Mouse (Mus musculus): ENCODE measurements around the gene Mms19. TPM values are rescaled to one million over a fixed set of nuclear protein-coding genes. Genes with fewer than 3 reads are reported as not detected.
A peak's percentile ranks its signal among the peaks of the same experiment; 100 is the strongest.

Mms19 gene
- polyA plus RNA-seq, 1 experiment from 2014 or later, result 18.3 TPM

DNA sequence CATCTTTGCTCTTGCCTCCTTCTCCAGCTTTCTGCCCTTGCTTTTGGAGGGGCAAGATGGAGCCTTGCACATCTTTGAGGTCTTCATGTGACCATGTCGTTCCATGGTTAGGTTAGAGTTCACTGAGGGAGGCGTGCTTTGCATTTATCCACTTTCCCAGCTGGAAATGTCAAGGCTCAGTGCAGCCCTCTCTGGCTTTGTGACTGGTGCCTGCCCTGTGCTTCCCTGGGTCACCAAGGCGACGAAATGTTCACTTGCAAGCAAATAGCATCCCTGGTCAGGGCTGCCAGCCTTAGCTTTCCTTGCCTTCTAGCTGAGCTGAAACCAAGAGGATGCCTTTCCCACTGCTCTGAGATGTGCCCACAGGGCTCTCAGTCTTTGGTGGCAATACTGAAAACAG lies 29.5 kb upstream of the Mms19 start:
- no peak overlapping the region for H3K9ac ChIP-seq

DNA sequence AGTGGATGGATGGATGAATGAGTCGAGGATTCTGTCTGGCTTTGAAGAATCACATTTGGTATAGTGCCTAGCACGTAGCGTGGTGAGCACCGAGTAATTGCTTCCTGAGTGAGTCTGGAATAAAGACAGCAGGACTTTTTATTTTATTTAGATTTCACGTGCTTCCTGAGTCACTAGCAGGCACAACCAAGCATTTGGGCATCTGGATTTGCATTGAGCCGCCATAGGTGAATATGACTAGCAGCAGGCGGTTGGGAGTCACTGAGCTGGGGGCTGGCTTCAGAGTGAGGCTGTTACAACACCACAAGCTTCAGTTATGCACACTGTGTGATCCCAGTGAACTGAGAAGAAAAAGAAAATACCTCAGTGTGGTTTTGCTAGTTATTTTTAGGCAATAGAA lies 28.1 kb upstream of the Mms19 start:
- no peak for ATAC-seq
- no peak overlapping the region for H3K4me2 ChIP-seq
- H3K36me3 ChIP-seq, result 0 out of 2 replicates have a peak, but pooled peaks cover 5% of the 10 kb centered on the region
- H3K9ac ChIP-seq, result no peak overlapping the region
- WGBS (ENCODE audit: insufficient replicate concordance), result 68% methylated on average over 7 of the region's 7 CpGs
- no peak overlapping the region for H3K4me3 ChIP-seq
- H3K27ac ChIP-seq, result no peak overlapping the region
- peaks cover 29% of the 10 kb centered on the region for H3K4me1 ChIP-seq
- H3K9me3 ChIP-seq (replicated peaks), result no peaks in the 10 kb centered on the region
- H3K27me3 ChIP-seq (replicated peaks), result no peaks in the 10 kb centered on the region

More for the DNA sequence above, 29.5 kb upstream of the Mms19 start:
- Histone ChIP-seq H3K9me3 (replicated peaks) (no peaks in the 10 kb centered on the region), H3K4me1 (peaks cover 20% of the 10 kb centered on the region), H3K27ac (no peak overlapping the region), H3K36me3 (0 out of 2 replicates have a peak, but pooled peaks cover 5% of the 10 kb centered on the region), H3K4me3 (no peak overlapping the region), H3K27me3 (replicated peaks) (no peaks in the 10 kb centered on the region), H3K4me2 (no peak overlapping the region)
- WGBS (ENCODE audit: insufficient replicate concordance), result 66% methylated on average over 4 of the region's 4 CpGs
- no peak for ATAC-seq

DNA sequence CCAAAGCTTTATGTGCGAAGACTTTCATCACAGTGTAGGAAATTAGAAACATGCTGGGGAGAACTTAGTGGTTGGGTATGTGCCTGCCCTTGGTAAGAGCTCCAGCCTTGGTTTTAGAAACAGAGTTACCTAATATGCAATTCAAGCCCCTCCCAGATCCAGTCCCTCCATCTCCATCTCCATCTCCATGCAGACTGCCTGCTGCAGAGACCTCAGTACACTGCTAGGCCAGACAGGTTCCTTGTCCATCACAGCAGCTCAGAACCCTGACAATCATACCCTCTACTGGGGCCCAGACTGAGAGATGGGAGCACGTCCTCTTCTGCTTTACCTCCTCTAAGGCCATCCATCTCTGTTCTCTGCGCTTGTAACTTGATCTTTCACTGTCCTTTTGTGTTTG lies 27.6 kb upstream of the Mms19 start:
- Histone ChIP-seq H3K4me2 (no peak overlapping the region), H3K4me3 (no peak overlapping the region), H3K9me3 (replicated peaks) (no peaks in the 10 kb centered on the region), H3K4me1 (peaks cover 29% of the 10 kb centered on the region), H3K27me3 (replicated peaks) (no peaks in the 10 kb centered on the region), H3K27ac (no peak overlapping the region), H3K36me3 (0 out of 2 replicates have a peak, but pooled peaks cover 5% of the 10 kb centered on the region), H3K9ac (no peak overlapping the region)
- WGBS (ENCODE audit: insufficient replicate concordance), result 52% methylated on average over 3 of the region's 3 CpGs
- ATAC-seq, result no peak

DNA sequence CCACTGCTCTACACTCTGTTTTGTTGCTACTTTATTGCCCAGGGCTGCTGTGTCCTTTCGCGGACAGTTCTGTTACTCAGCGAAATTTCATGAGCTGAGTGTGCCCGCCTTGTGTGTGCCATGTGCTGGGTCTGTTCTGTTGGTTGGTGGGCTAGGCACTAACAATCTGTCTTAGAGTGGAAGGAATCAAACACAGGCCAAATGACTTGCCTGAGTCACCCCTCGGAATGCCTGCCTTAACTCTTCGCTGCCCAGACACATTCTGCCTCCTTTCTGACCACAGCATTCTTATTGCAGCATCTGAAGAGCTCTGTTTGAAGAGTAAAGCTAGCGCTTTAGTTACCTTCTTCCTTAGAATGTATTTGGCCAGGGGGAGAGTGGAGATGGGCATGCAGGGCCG lies 25.6 kb upstream of the Mms19 start:
- H3K9ac ChIP-seq, result no peak overlapping the region
- H3K27ac ChIP-seq, result no peak overlapping the region
- WGBS (ENCODE audit: insufficient replicate concordance), result 60% methylated on average over 8 of the region's 8 CpGs
- no peaks in the 10 kb centered on the region for H3K36me3 ChIP-seq
- no peaks in the 10 kb centered on the region for H3K9me3 ChIP-seq (replicated peaks)
- no peak for ATAC-seq
- H3K27me3 ChIP-seq (replicated peaks), result no peaks in the 10 kb centered on the region
- no peak overlapping the region for H3K4me3 ChIP-seq
- H3K4me1 ChIP-seq, result peaks cover 29% of the 10 kb centered on the region
- no peak overlapping the region for H3K4me2 ChIP-seq

DNA sequence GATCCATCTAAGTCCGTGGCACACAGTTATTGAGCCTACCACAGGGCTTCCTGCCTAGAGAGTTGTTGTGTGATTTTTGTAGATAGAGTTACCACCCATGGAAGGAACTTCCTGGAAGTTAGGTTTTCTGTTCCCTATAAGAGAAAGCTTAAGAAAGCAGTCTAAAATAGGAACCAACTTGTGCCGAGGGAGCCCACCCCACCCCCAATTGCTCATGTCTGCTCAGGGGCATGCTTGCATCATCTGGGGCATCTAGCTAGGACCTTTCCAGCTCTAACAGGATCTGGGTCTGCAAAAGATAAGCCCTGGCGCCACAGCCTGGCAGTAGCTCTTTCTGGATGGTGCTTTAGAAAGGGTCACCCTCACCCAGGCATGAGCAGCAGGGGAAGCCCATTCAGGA lies 24.7 kb upstream of the Mms19 start:
- Histone ChIP-seq H3K9ac (no peak overlapping the region), H3K4me3 (no peak overlapping the region), H3K36me3 (no peaks in the 10 kb centered on the region), H3K4me2 (no peak overlapping the region; the same call in 1 of the 2 replicates), H3K27ac (peak overlapping the region; percentile 18; the same call in 1 of the 2 replicates), H3K4me1 (peaks cover 39% of the 10 kb centered on the region), H3K27me3 (replicated peaks) (no peaks in the 10 kb centered on the region), H3K9me3 (replicated peaks) (no peaks in the 10 kb centered on the region)
- 18% methylated on average over 3 of the region's 3 CpGs for WGBS (ENCODE audit: insufficient replicate concordance)
- no peak for ATAC-seq

DNA sequence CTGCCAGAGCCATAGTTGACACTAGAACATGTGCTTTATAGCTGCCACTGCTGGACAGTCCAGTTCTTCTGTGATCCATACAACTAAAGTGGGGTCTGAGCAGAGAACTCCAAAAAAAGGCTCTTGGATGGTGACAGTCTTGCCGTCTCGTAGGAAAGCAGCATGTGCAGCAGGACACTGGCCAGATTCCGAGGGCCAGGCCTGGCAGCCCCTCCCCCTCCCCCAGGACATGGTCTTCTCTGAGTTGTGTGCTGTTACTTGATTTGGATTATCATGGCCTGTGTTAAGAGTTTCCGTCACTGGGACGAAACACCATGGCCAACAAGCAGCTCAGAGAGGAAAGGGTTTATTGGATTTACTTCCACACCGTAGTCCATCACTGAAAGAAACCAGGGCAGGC lies 23.3 kb upstream of the Mms19 start:
- no peak overlapping the region for H3K27ac ChIP-seq
- WGBS (ENCODE audit: insufficient replicate concordance), result 53% methylated on average over 6 of the region's 6 CpGs

DNA sequence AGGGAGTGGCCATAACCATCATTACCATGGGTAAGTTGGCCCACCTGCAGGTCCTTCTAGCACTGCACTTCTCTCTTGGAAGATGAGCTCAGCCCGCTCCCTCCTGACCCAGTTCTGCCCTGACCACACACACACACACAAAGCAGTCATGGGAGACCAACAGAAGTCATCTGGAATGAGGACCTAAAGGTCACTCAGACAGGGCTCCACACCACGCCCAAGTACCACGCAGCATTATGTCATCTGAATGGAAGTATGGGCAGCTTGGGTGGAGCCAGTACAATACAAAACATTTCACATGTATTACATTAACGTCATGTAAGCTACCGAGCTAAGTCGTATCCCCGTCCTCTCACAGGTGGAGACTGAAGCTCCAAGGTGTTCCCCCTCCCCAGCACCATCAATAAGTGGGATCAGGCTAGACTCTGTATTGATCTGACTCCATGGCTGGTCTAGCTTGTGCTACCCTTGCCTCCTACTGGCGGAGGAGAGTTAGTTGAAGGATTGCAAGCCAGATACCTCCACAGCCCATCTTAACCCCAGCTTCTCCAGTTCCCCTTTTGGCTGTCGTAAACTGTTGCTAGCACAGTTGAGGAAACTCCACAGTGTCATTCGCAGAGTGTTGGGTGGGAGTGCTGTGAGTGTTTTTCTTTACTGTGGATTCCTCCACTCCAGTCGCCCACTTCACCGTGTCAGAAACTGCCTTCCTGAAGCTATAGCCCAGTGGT lies 20.5 kb upstream of the Mms19 start:
- no peak overlapping the region for H3K4me3 ChIP-seq
- H3K27me3 ChIP-seq (replicated peaks), result no peaks in the 10 kb centered on the region
- H3K4me2 ChIP-seq, result no peak overlapping the region
- H3K36me3 ChIP-seq, result no peaks in the 10 kb centered on the region
- H3K9me3 ChIP-seq (replicated peaks), result no peaks in the 10 kb centered on the region
- H3K27ac ChIP-seq, result peak overlapping the region; percentile 20; the same call in 1 of the 2 replicates
- peaks cover 44% of the 10 kb centered on the region for H3K4me1 ChIP-seq
- WGBS (ENCODE audit: insufficient replicate concordance), result 68% methylated on average over 12 of the region's 12 CpGs
- no peak overlapping the region for H3K9ac ChIP-seq
- no peak for ATAC-seq

More for the DNA sequence above, 23.3 kb upstream of the Mms19 start:
- Histone ChIP-seq H3K4me1 (peaks cover 51% of the 10 kb centered on the region), H3K36me3 (no peaks in the 10 kb centered on the region), H3K4me2 (no peak overlapping the region), H3K27me3 (replicated peaks) (no peaks in the 10 kb centered on the region), H3K9me3 (replicated peaks) (no peaks in the 10 kb centered on the region), H3K9ac (no peak overlapping the region), H3K4me3 (no peak overlapping the region)
- no peak for ATAC-seq

DNA sequence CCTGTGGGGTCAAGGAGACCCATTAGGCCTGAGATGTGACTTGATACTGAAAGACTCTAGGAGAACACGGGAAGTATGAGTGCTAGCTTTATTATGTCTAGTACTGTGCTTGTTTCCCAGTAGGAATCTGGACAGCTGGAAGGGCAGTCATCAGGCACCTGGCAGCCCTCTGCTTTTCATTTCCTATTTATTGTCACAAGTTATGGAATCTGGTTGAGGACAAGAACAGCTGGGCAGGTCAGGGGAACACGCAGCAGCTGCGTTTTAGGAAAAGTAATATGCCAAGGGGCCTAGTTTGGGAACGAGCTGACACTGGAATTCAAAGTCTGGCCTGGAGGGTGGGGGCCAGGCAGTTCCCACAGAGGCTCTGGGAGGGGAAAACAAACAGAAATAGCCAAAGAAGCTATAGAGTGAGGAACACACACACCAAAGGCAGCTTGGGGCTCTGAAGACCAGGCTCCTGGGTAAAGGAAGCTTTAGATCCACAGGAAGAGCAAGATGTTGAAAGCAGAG lies 19.5 kb upstream of the Mms19 start:
- no peak for ATAC-seq
- H3K27ac ChIP-seq, result peak overlapping the region; percentile 20
- H3K36me3 ChIP-seq, result no peaks in the 10 kb centered on the region
- H3K4me3 ChIP-seq, result no peak overlapping the region
- H3K9me3 ChIP-seq (replicated peaks), result no peaks in the 10 kb centered on the region
- H3K4me1 ChIP-seq, result peaks cover 35% of the 10 kb centered on the region
- no peak overlapping the region for H3K9ac ChIP-seq
- 56% methylated on average over 4 of the region's 4 CpGs for WGBS (ENCODE audit: insufficient replicate concordance)
- no peaks in the 10 kb centered on the region for H3K27me3 ChIP-seq (replicated peaks)
- H3K4me2 ChIP-seq, result no peak overlapping the region

DNA sequence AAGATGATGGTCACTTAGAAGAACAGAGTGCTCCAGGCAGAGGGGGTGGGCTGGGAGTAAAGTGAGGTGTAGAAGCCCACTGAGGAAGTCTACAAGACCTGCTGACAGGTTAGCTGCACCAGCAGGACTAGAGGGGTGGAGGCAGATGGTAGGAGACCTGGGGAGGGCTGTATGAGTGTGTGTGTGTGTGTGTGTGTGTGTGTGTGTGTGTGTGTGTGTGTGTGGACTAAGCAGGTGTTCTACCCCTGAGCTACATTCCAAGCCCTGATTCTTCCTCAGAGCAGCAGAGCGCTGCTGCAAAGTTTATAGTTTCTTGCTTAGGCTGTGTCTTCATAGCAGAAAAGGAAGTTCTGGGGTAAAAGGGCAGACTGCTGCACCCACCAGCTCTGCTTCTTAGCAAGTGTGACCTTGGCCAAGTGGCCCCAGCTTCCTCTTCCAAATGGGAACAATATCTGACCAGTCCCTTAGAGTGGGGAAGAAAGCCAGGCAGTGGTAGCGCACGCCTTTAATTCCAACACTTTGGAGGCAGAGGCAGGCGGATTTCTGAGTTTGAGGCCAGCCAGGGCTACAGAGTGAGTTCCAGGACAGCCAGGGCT lies 18.8 kb upstream of the Mms19 start:
- Histone ChIP-seq H3K4me3 (no peak overlapping the region), H3K9ac (no peak overlapping the region), H3K4me2 (no peak overlapping the region), H3K36me3 (no peaks in the 10 kb centered on the region), H3K27me3 (replicated peaks) (no peaks in the 10 kb centered on the region), H3K27ac (no peak overlapping the region; the same call in 1 of the 2 replicates), H3K9me3 (replicated peaks) (no peaks in the 10 kb centered on the region), H3K4me1 (peaks cover 28% of the 10 kb centered on the region)
- 48% methylated on average over 4 of the region's 4 CpGs for WGBS (ENCODE audit: insufficient replicate concordance)
- no peak for ATAC-seq

DNA sequence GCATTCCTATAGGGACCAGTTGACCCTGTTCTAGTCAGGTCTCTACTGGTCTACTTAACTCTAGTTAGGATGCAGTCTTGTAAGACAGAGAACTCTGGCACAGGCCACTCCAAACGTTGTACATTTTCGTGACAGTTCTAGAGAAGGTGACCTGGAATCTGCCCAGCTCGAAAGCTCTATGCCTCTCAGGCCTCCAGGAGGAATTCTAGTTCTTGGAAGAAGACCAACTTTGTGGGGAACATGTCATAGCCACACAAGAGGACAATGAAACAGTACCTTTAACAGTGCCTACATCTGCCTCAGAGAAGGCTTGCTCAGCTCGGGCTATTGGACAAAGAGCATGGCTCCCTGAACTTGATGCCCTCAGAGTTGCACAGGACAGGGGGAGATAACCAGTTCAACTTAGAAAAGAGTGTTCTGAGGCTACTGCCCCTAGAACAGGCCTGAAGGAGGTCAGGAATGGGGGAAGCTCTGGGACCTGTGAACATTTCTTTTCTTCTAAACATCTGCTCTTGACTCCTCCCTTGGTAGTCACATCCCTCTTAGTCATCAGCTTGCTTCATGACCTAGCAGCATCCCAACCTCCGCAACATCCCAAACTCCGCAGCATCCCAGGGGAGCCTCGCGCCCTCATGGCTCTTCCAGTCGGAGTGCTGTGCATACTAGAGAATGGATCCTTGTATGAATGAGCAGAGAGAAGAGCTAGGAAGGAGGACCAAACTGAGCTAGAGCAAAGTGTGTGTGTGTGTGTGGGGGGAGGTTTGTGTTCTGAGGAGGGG lies 18.0 kb upstream of the Mms19 start:
- Histone ChIP-seq H3K4me2 (no peak overlapping the region), H3K4me1 (peaks cover 26% of the 10 kb centered on the region), H3K27ac (no peak overlapping the region), H3K4me3 (no peak overlapping the region), H3K9me3 (replicated peaks) (no peaks in the 10 kb centered on the region), H3K36me3 (no peaks in the 10 kb centered on the region), H3K27me3 (replicated peaks) (no peaks in the 10 kb centered on the region), H3K9ac (no peak overlapping the region)
- no peak for ATAC-seq
- WGBS (ENCODE audit: insufficient replicate concordance), result 73% methylated on average over 9 of the region's 9 CpGs

DNA sequence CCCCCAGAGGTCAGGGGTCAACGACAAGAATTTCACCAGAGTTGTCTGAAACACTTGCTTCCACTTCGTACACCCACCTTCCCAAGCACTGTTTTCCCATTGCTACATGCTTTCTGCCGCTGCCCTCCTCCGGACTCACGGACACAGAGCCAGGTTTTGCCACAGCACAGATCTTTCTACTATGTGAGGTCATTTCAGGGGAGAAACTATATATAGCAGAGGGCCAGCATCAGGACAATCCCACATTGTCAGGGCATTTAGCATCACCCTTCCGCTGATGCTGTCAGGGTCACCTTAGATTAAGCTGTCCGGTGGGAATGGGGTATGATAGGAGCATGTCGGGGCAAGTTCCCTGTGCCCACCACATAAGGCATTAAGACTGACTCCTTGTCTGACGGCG lies 16.1 kb upstream of the Mms19 start:
- Histone ChIP-seq H3K27ac (no peak overlapping the region), H3K4me2 (no peak overlapping the region), H3K36me3 (no peaks in the 10 kb centered on the region), H3K9ac (no peak overlapping the region), H3K4me1 (peaks cover 33% of the 10 kb centered on the region), H3K4me3 (no peak overlapping the region), H3K27me3 (replicated peaks) (no peaks in the 10 kb centered on the region), H3K9me3 (replicated peaks) (no peaks in the 10 kb centered on the region)
- 80% methylated on average over 10 of the region's 10 CpGs for WGBS (ENCODE audit: insufficient replicate concordance)
- ATAC-seq, result no peak

DNA sequence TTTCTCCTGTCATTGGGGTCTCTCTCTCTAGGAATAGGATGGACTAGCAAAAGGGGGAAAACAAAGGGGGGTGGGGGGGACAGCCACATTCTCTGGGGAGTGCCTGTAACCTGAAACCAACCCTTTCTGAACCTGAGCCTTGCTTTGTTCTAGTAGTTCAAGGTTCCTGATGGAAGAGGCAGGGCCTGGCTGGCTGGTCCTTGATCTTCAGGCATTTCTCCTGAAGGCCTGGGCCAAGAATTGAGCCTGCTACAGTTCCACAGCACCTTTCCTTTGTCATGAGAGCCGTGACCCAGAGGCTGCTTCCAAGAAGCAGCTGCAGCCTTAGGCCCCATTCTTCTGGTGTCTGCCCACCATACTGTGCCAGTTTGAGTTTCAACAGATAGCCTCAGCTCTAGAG lies 14.5 kb upstream of the Mms19 start:
- 76% methylated on average over 1 of the region's 1 CpGs for WGBS (ENCODE audit: insufficient replicate concordance)
- no peaks in the 10 kb centered on the region for H3K9me3 ChIP-seq (replicated peaks)
- H3K27me3 ChIP-seq (replicated peaks), result no peaks in the 10 kb centered on the region
- no peak overlapping the region for H3K9ac ChIP-seq
- no peak overlapping the region for H3K4me3 ChIP-seq
- H3K27ac ChIP-seq, result no peak overlapping the region
- no peaks in the 10 kb centered on the region for H3K36me3 ChIP-seq
- no peak overlapping the region for H3K4me2 ChIP-seq
- no peak for ATAC-seq
- peaks cover 28% of the 10 kb centered on the region for H3K4me1 ChIP-seq

Measured in liver, embryonic 12.5 days (tissue).